Mouse (Mus musculus): ENCODE measurements around the gene Rptor.
A peak's percentile ranks its signal among the peaks of the same experiment; 100 is the strongest.
"Not testable (repeated sequence)": the region's sequence is repeated elsewhere in the genome, so short reads cannot be mapped to it uniquely, and the experiment has no call there.

Rptor gene

GRCm38 (mm10) chr11:119653336-119653735 is 50.6 kb downstream of the Rptor start:
- Histone ChIP-seq H3K36me3 (ENCODE audit: control insufficient read depth, insufficient read depth, low read length, poor library complexity, severe bottlenecking) (no peaks in the 10 kb centered on the region; the same call in 1 of the 2 replicates), H3K27me3 (ENCODE audit: control insufficient read depth, insufficient read depth, low read length, poor library complexity, severe bottlenecking) (no peaks in the 10 kb centered on the region)
- no peak for DNase-seq (ENCODE audit: low read depth, low spot score)

- no peak for DNase-seq (ENCODE audit: low read depth, low spot score)
- Histone ChIP-seq H3K36me3 (ENCODE audit: control insufficient read depth, insufficient read depth, low read length, poor library complexity, severe bottlenecking) (no peaks in the 10 kb centered on the region; the same call in 1 of the 2 replicates), H3K27me3 (ENCODE audit: control insufficient read depth, insufficient read depth, low read length, poor library complexity, severe bottlenecking) (no peaks in the 10 kb centered on the region)
These were observed 54.8 kb downstream of the Rptor start for GRCm38 (mm10) chr11:119657534-119657933.

- Histone ChIP-seq H3K27me3 (ENCODE audit: control insufficient read depth, insufficient read depth, low read length, poor library complexity, severe bottlenecking) (no peaks in the 10 kb centered on the region), H3K36me3 (ENCODE audit: control insufficient read depth, insufficient read depth, low read length, poor library complexity, severe bottlenecking) (no peaks in the 10 kb centered on the region; the same call in 1 of the 2 replicates)
- no peak for DNase-seq (ENCODE audit: low read depth, low spot score)
These were observed 56.6 kb downstream of the Rptor start for GRCm38 (mm10) chr11:119659296-119659695.

GRCm38 (mm10) chr11:119661479-119661878 is 58.8 kb downstream of the Rptor start:
- DNase-seq (ENCODE audit: low read depth, low spot score); H3K36me3 ChIP-seq (ENCODE audit: control insufficient read depth, insufficient read depth, low read length, poor library complexity, severe bottlenecking); H3K27me3 ChIP-seq (ENCODE audit: control insufficient read depth, insufficient read depth, low read length, poor library complexity, severe bottlenecking): not testable (repeated sequence)

DNA sequence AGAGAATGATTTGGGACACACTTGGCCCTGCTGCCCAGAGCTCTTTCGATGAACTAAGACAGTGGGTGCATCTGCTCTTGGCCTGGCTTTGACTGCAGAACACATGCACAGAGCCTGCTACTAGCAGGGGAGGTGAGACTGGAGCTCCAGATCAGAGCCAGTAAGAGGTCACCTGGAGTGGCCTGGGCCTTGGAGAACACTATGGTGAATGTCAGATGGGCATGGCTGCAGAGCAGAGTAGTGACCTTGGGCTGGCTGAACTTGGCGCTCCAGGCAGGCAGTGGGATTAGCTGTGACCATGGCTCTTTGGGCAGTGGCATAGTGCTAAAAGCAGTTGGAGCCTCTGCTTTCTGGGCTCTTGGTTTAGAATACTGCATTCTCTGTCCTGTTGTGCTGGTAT is 61.2 kb downstream of the Rptor start:
- Histone ChIP-seq H3K27me3 (ENCODE audit: control insufficient read depth, insufficient read depth, low read length, poor library complexity, severe bottlenecking) (no peaks in the 10 kb centered on the region), H3K36me3 (ENCODE audit: control insufficient read depth, insufficient read depth, low read length, poor library complexity, severe bottlenecking) (no peaks in the 10 kb centered on the region)
- DNase-seq (ENCODE audit: low read depth, low spot score), result no peak

GRCm38 (mm10) chr11:119664678-119665307 is 62.1 kb downstream of the Rptor start:
- DNase-seq (ENCODE audit: low read depth, low spot score), result no peak
- Histone ChIP-seq H3K36me3 (ENCODE audit: control insufficient read depth, insufficient read depth, low read length, poor library complexity, severe bottlenecking) (no peaks in the 10 kb centered on the region), H3K27me3 (ENCODE audit: control insufficient read depth, insufficient read depth, low read length, poor library complexity, severe bottlenecking) (no peaks in the 10 kb centered on the region)

- no peak for DNase-seq (ENCODE audit: low read depth, low spot score)
- H3K27me3 ChIP-seq (ENCODE audit: control insufficient read depth, insufficient read depth, low read length, poor library complexity, severe bottlenecking), result no peaks in the 10 kb centered on the region
- no peaks in the 10 kb centered on the region for H3K36me3 ChIP-seq (ENCODE audit: control insufficient read depth, insufficient read depth, low read length, poor library complexity, severe bottlenecking)
These were observed 62.6 kb downstream of the Rptor start for GRCm38 (mm10) chr11:119665308-119665702.

- no peak for DNase-seq (ENCODE audit: low read depth, low spot score)
- H3K36me3 ChIP-seq (ENCODE audit: control insufficient read depth, insufficient read depth, low read length, poor library complexity, severe bottlenecking), result no peaks in the 10 kb centered on the region
- H3K27me3 ChIP-seq (ENCODE audit: control insufficient read depth, insufficient read depth, low read length, poor library complexity, severe bottlenecking), result no peaks in the 10 kb centered on the region
These were observed 63.9 kb downstream of the Rptor start for GRCm38 (mm10) chr11:119666567-119667108.

DNA sequence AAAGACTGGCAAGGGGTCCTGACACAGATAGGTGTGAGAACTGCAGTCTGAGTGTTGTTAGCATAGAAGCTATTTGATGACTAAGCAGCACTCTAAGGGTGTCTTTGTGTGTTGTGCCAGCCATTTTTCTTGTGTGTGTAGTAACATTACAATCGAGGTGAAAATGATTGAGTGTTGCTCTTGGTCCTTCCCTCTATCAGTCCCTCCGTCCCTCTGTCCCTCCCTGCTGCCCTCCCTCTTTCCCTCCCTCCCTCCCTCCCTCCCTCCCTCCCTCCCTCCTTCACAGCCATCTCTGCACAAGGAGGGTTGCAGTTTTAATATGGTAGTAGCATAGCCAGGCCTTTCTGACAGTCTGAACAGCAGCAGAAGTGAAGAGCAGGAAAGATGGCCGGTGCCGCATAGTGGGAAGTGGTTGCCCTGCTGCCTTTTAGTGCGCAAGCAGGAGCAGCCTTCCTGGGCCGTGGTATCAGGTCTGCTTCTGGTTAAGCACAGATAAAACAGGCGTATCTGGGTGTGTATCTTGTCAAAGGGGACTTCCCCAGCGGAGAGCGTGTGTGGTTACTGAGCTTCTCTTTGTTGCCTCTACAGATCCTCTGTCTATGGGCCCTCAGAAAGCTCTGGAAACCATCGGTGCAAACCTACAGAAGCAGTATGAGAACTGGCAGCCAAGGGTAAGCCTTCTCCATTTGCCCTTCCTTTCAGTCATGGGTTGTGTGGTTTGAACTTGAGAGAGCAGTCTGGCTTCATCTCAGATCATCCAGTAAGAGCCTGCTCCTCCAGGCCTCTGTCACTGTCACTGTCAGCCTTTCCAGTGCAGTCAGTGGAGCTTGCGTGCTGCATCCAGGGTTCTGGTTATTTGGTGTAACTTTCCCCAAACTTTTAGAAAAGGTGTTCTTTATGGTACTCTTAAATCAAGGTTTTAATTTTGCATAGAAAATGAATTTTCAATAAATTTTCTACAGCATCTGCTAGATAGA is 68.3 kb downstream of the Rptor start:
- peak; percentile 56 for DNase-seq (ENCODE audit: low read depth, low spot score)
- Histone ChIP-seq H3K27me3 (ENCODE audit: control insufficient read depth, insufficient read depth, low read length, poor library complexity, severe bottlenecking) (no peaks in the 10 kb centered on the region), H3K36me3 (ENCODE audit: control insufficient read depth, insufficient read depth, low read length, poor library complexity, severe bottlenecking) (no peaks in the 10 kb centered on the region)

DNA sequence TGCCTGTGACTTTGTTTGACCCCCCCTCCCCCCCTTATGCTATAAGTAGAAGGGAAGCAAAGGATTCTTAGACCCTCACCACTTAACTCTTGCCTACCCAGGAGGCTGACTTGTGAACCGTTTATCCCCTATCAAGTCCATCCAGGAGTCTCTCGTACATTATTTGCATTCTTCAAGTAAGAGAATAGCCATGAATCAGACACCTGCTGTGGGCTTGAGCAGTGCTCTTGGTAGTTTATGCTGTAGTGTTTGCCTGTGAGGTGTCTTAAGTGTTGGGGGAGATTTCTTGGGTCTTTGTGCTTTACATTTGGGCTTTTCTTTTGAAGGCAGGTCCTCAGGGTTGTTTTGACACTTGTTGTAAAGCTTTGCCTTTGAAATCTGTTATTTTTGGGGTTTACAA is 69.3 kb downstream of the Rptor start:
- Histone ChIP-seq H3K27me3 (ENCODE audit: control insufficient read depth, insufficient read depth, low read length, poor library complexity, severe bottlenecking) (no peaks in the 10 kb centered on the region), H3K36me3 (ENCODE audit: control insufficient read depth, insufficient read depth, low read length, poor library complexity, severe bottlenecking) (no peaks in the 10 kb centered on the region)
- no peak for DNase-seq (ENCODE audit: low read depth, low spot score)

- Histone ChIP-seq H3K36me3 (ENCODE audit: control insufficient read depth, insufficient read depth, low read length, poor library complexity, severe bottlenecking) (no peaks in the 10 kb centered on the region), H3K27me3 (ENCODE audit: control insufficient read depth, insufficient read depth, low read length, poor library complexity, severe bottlenecking) (no peaks in the 10 kb centered on the region)
- no peak for DNase-seq (ENCODE audit: low read depth, low spot score)
These were observed 70.1 kb downstream of the Rptor start for GRCm38 (mm10) chr11:119672775-119673174.

DNA sequence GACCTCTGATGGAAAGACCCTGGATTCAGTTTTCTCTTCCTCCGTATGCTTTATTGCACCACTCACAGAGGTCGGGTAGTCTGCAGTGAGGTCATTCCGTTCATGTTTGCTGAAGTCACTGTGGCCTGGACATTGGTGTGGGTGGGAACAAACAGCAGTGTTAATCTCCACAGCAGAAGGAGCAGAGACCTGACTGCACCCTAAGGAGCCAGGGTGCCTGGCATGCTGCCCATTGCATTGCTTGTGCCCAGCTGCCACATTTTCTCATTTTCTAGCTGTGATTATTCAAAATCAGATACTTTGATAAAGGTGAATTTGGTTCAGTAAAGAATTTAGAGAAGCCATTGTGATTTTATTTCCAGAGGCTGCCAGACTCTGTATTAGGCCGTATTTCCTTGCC is 72.1 kb downstream of the Rptor start:
- no peaks in the 10 kb centered on the region for H3K36me3 ChIP-seq (ENCODE audit: control insufficient read depth, insufficient read depth, low read length, poor library complexity, severe bottlenecking)
- H3K27me3 ChIP-seq (ENCODE audit: control insufficient read depth, insufficient read depth, low read length, poor library complexity, severe bottlenecking), result no peaks in the 10 kb centered on the region
- no peak for DNase-seq (ENCODE audit: low read depth, low spot score)

GRCm38 (mm10) chr11:119675546-119675945 is 72.8 kb downstream of the Rptor start:
- Histone ChIP-seq H3K27me3 (ENCODE audit: control insufficient read depth, insufficient read depth, low read length, poor library complexity, severe bottlenecking) (no peaks in the 10 kb centered on the region), H3K36me3 (ENCODE audit: control insufficient read depth, insufficient read depth, low read length, poor library complexity, severe bottlenecking) (no peaks in the 10 kb centered on the region)
- DNase-seq (ENCODE audit: low read depth, low spot score), result no peak

DNA sequence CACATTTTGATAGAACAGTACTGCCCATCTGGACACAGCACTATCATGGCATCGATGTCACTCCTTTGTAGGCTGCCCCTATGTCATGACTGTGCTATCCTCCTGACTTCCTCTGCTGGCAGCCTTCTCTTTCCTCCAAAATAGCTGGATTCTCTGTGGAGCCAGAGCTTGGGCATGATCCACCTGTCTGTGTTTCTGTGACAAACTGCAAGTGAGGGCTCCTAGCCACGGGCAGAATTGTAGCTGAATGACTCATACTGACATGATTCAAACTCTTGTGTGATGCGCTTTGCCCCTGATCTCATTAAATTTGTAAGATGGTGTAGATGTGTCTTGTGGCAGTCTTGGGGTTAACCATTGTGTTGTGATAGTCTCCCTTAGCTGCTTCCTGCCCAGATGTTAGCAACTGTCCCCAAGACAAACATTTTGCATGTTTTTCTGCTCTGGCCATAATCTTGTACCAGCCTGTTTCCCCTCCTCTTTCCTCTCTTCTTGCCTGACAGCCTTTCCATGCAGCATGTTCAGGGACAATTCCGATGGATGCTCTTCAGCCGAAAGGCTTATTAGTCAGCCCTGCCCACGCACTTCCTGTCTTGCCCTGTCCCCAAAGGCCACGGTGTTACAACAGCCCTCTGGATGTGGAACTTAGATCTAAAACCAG is 74.2 kb downstream of the Rptor start:
- no peaks in the 10 kb centered on the region for H3K36me3 ChIP-seq (ENCODE audit: control insufficient read depth, insufficient read depth, low read length, poor library complexity, severe bottlenecking)
- no peaks in the 10 kb centered on the region for H3K27me3 ChIP-seq (ENCODE audit: control insufficient read depth, insufficient read depth, low read length, poor library complexity, severe bottlenecking)
- no peak for DNase-seq (ENCODE audit: low read depth, low spot score)

- Histone ChIP-seq H3K36me3 (ENCODE audit: control insufficient read depth, insufficient read depth, low read length, poor library complexity, severe bottlenecking) (no peaks in the 10 kb centered on the region), H3K27me3 (ENCODE audit: control insufficient read depth, insufficient read depth, low read length, poor library complexity, severe bottlenecking) (no peaks in the 10 kb centered on the region)
- DNase-seq (ENCODE audit: low read depth, low spot score), result no peak
These were observed 75.7 kb downstream of the Rptor start for GRCm38 (mm10) chr11:119678427-119678826.

Data from splenic B cell, adult 2 months (primary cell).